Mouse (Mus musculus) ES-Bruce4 (cell line): Measurements from ENCODE around the gene Gramd1b.

Experiments used
- CTCF ChIP-seq: IDR thresholded peaks from one replicate; pipeline ENCODE4 v1.8.1; 2011; ENCODE audit warnings: low read depth, low read length
- EP300 ChIP-seq: IDR thresholded peaks from 2 replicates; pipeline ENCODE4 v1.6.1; 2011; ENCODE audit warnings: low read depth, low read length; ENCODE audit not compliant: insufficient read depth

GRCm38 (mm10) chr9:40412246-40412645 is 118.9 kb downstream of the Gramd1b start:
- TF ChIP-seq CTCF (no peak), EP300 (no peak)
